11 mouse cellular contexts compared by ENCODE assay signal in genomic region chr15:84365675-84366381, GRCm38 (mm10). TPM values are rescaled to one million over a fixed set of nuclear protein-coding genes. Genes with fewer than 3 reads are reported as not detected.
DNase-seq lines count a peak whose midpoint lies in the region; ATAC-seq and TF ChIP-seq lines count a peak whose summit lies in the region.
"Had no signal": no experiment of that assay in that cellular context is flagged by ENCODE, and none has a peak within 500 bp of the region (broad histone marks: within the 10 kb centered on the region; RNA-seq: fewer than 3 reads in every experiment).

No protein-coding gene starts in this region.

- no peak overlapping the region for H3K4me2 ChIP-seq in heart, embryonic 13.5 days
- H3K4me2 ChIP-seq in lung, embryonic 14.5 days: no peak overlapping the region
- H3K4me2 ChIP-seq in limb, embryonic 15.5 days: no peak overlapping the region
- H3K4me2 ChIP-seq: midbrain, embryonic 13.5 days had no signal

- POLR2A ChIA-PET in Patski (lab: Charles Lee): no interaction called here

- H3K27ac ChIP-seq in heart, embryonic 13.5 days (replicated peaks): 0 out of 2 replicates have a peak overlapping the region, but pooled peaks have one; percentile 28
- H3K27ac ChIP-seq in lung, embryonic 14.5 days (ENCODE audit: low read depth): no peak overlapping the region
- 0 out of 2 replicates have a peak overlapping the region, but pooled peaks have one; percentile 8 for H3K27ac ChIP-seq in limb, embryonic 15.5 days
- H3K27ac ChIP-seq: midbrain, embryonic 13.5 days had no signal

- peaks cover 15% of the 10 kb centered on the region; the same call in 1 of the 2 replicates for H3K4me1 ChIP-seq in heart, embryonic 13.5 days
- H3K4me1 ChIP-seq in lung, embryonic 14.5 days (ENCODE audit: insufficient read depth): no peaks in the 10 kb centered on the region
- H3K4me1 ChIP-seq in limb, embryonic 15.5 days: peaks cover 18% of the 10 kb centered on the region

- H3K27me3 ChIP-seq in heart, embryonic 13.5 days (replicated peaks): no peaks in the 10 kb centered on the region
- H3K27me3 ChIP-seq in lung, embryonic 14.5 days (ENCODE audit: insufficient read depth, low read length): no peaks in the 10 kb centered on the region
- H3K27me3 ChIP-seq in Patski: no peaks in the 10 kb centered on the region
- no peaks in the 10 kb centered on the region for H3K27me3 ChIP-seq in limb, embryonic 15.5 days
- H3K27me3 ChIP-seq: midbrain, embryonic 13.5 days had no signal

- ATAC-seq in heart, embryonic 13.5 days (ENCODE audit: extremely low read depth, insufficient number of reproducible peaks, low FRiP score, low TSS enrichment): no peak
- ATAC-seq in lung, embryonic 14.5 days (ENCODE audit: insufficient read depth): no peak
- no peak for ATAC-seq in Patski
- peak; percentile 46; the same call in 1 of the 2 replicates for ATAC-seq in limb, embryonic 15.5 days (ENCODE audit: insufficient number of reproducible peaks, low FRiP score, low TSS enrichment, low read depth)
- ATAC-seq: liver, postnatal 0 days; midbrain, embryonic 13.5 days had no signal

- CTCF ChIA-PET in Patski (lab: Charles Lee): no interaction called here

- no peak for DNase-seq in heart, postnatal 14 days
- DNase-seq in lung, embryonic 14.5 days: peak; percentile 20
- DNase-seq in lung, postnatal 14 days: no peak
- peak; percentile 35 for DNase-seq in Patski (ENCODE audit: low read depth, low spot score)
- no peak for DNase-seq in adrenal gland, adult (ENCODE audit: inconsistent age in 2 of 2, low spot score in 1 of 2)
- DNase-seq in left cerebral cortex, adult 18-20 months (ENCODE audit: low spot score in 2 of 2): no peak
- DNase-seq: kidney, adult 18-20 months; liver, postnatal 0 days had no signal

- WGBS in heart, embryonic 13.5 days: 60% methylated on average over 17 of the region's 17 CpGs
- WGBS in lung, embryonic 14.5 days: 40% methylated on average over 17 of the region's 17 CpGs
- WGBS in limb, embryonic 15.5 days: 52% methylated on average over 17 of the region's 17 CpGs

- no peaks in the 10 kb centered on the region for H3K36me3 ChIP-seq in heart, embryonic 13.5 days
- no peaks in the 10 kb centered on the region for H3K36me3 ChIP-seq in lung, embryonic 14.5 days (ENCODE audit: insufficient read depth)
- H3K36me3 ChIP-seq in limb, embryonic 15.5 days: no peaks in the 10 kb centered on the region
- H3K36me3 ChIP-seq: midbrain, embryonic 13.5 days had no signal

- no peak for TF ChIP-seq CTCF in lung, embryonic 14.5 days (IDR thresholded peaks at IDR 0.05; ENCODE audit: low read depth)
- TF ChIP-seq CTCF in Patski (IDR thresholded peaks at IDR 0.05): no peak

- H3K4me3 ChIP-seq in heart, embryonic 13.5 days: no peak overlapping the region
- H3K4me3 ChIP-seq in lung, embryonic 14.5 days (ENCODE audit: low read depth, low read length): no peak overlapping the region
- no peak overlapping the region for H3K4me3 ChIP-seq in limb, embryonic 15.5 days
- H3K4me3 ChIP-seq: midbrain, embryonic 13.5 days had no signal

- in situ Hi-C loops in Patski (cut with MboI; ENCODE audit: low pct_unique_long_range_greater_than_20kb): no loop called here

- H3K9me3 ChIP-seq in heart, embryonic 13.5 days: no peaks in the 10 kb centered on the region; the same call in none of the 2 replicates
- no peaks in the 10 kb centered on the region for H3K9me3 ChIP-seq in lung, embryonic 14.5 days (ENCODE audit: low read depth, low read length)
- H3K9me3 ChIP-seq in limb, embryonic 15.5 days: no peaks in the 10 kb centered on the region
- H3K9me3 ChIP-seq: midbrain, embryonic 13.5 days had no signal

- H3K9ac ChIP-seq in heart, embryonic 13.5 days: no peak overlapping the region
- H3K9ac ChIP-seq in lung, embryonic 14.5 days: no peak overlapping the region
- H3K9ac ChIP-seq in limb, embryonic 15.5 days: no peak overlapping the region
- H3K9ac ChIP-seq: liver, postnatal 0 days; midbrain, embryonic 13.5 days had no signal

- intact Hi-C loops in heart, postnatal 14 days (cut with DNase I): no loop called here

RNA-seq across cellular contexts. Expression of gene Parvg, which starts 42.0 kb away (rescaled TPM):
- polyA plus RNA-seq in heart, embryonic 13.5 days (2015; fragmentation: Nextera tagmentation; extraction: Ambion mirVana): 1.2 and 1.5 TPM in 2 replicates
- 1 to 10 TPM; 2.1 to 5.2 TPM for total RNA-seq in heart, postnatal 14 days (2021)
- 1.5 and 1.7 TPM in 2 replicates for polyA plus RNA-seq in lung, embryonic 14.5 days (2014; fragmentation: Nextera tagmentation; extraction: Ambion mirVana)
- not detected for polyA plus RNA-seq in Patski (2021)
- polyA plus RNA-seq in limb, embryonic 15.5 days (2015; fragmentation: Nextera tagmentation; extraction: Ambion mirVana): 3.7 and 4.3 TPM in 2 replicates
- 10 to 100 TPM; 12.5 to 14.9 TPM for total RNA-seq in left cerebral cortex, adult 18-20 months (2021)

Comparison
In these comparisons a context has a peak if more than half of its experiments do, and no peak if none do; other contexts are left out.
1. DNase-seq: peak in lung, embryonic 14.5 days (single experiment) and Patski (single experiment); none in heart, postnatal 14 days (0 of 2), lung, postnatal 14 days (single experiment), adrenal gland, adult (0 of 2) and left cerebral cortex, adult 18-20 months (0 of 2).